Mouse (Mus musculus) midbrain, embryonic 14.5 days (tissue): ENCODE results near the gene Ring1. TPM values are rescaled to one million over a fixed set of nuclear protein-coding genes. Genes with fewer than 3 reads are reported as not detected.
"Not testable (repeated sequence)": the region's sequence is repeated elsewhere in the genome, so short reads cannot be mapped to it uniquely, and the experiment has no call there.

Experiments
- ATAC-seq: fragments of 200-750 bp; cut with Nextera tagmentation; 2 replicates; pipeline ENCODE4 v1.8.0; 2017; ENCODE audit warnings: moderate number of reproducible peaks, moderate library complexity; ENCODE audit not compliant: low FRiP score, low TSS enrichment
- DNase-seq: peaks from one replicate; pipeline ENCODE4 v3.0.0-alpha.2; 2015
- H3K27ac ChIP-seq: fragments of 300-500 bp; sonication (generic); replicated peaks from 2 replicates; pipeline ENCODE4 v1.5.1; 2014; ENCODE audit warnings: mild to moderate bottlenecking, low read depth, low read length, moderate library complexity
- H3K27me3 ChIP-seq: fragments of 300-500 bp; sonication (generic); 2 replicates; pipeline ENCODE4 v1.6.1; 2014; ENCODE audit warnings: low read length, control low read depth, mixed read lengths; ENCODE audit not compliant: control insufficient read depth, insufficient read depth
- H3K36me3 ChIP-seq: fragments of 300-500 bp; sonication (generic); 2 replicates; pipeline ENCODE4 v1.6.1; 2014; ENCODE audit warnings: low read length, control low read depth; ENCODE audit not compliant: control insufficient read depth, insufficient read depth
- H3K4me1 ChIP-seq: fragments of 300-500 bp; sonication (generic); 2 replicates; pipeline ENCODE4 v1.6.1; 2014; ENCODE audit warnings: mild to moderate bottlenecking, antibody characterized with exemption, low read length, control low read depth; ENCODE audit not compliant: control insufficient read depth, insufficient read depth
- H3K4me2 ChIP-seq: fragments of 300-500 bp; sonication (generic); 2 replicates; pipeline ENCODE4 v1.6.1; 2014; ENCODE audit warnings: mild to moderate bottlenecking, low read length, moderate library complexity
- H3K4me3 ChIP-seq: fragments of 300-500 bp; sonication (generic); replicated peaks from 2 replicates; pipeline ENCODE4 v1.5.1; 2014; ENCODE audit warnings: low read depth, low read length
- H3K9ac ChIP-seq: fragments of 300-500 bp; sonication (generic); replicated peaks from 2 replicates; pipeline ENCODE4 v1.6.1; 2014; ENCODE audit warnings: mild to moderate bottlenecking, low read length, moderate library complexity
- H3K9me3 ChIP-seq: fragments of 300-500 bp; sonication (generic); 2 replicates; pipeline ENCODE4 v1.6.1; 2016; ENCODE audit warnings: low read length, control low read depth, mixed read lengths; ENCODE audit not compliant: control insufficient read depth
- whole genome bisulfite sequencing: fragments of 180-500 bp; shearing (Covaris S2); extraction: QIAGEN DNeasy Blood & Tissue Kit; methylation state at CpG from one replicate; pipeline ENCODE4 v1.1.7; 2014; 5-methylcytosine and 5-hydroxymethylcytosine counted together
- polyA plus RNA-seq: library from polyadenylated mRNA; unstranded; fragments of >200 nt; fragmentation: Nextera tagmentation; extraction: Ambion mirVana; gene quantifications from 2 replicates; pipeline ENCODE4 v1.2.1, GENCODE M21; 2014

Ring1 gene
- polyA plus RNA-seq, 1 experiment from 2014 or later = 9.1 TPM

- H3K4me3 ChIP-seq = no peak overlapping the region
- WGBS = 88% methylated on average over 5 of the region's 5 CpGs
- no peaks in the 10 kb centered on the region for H3K36me3 ChIP-seq
- ATAC-seq (no peak), DNase-seq (no peak)
- no peak overlapping the region for H3K4me2 ChIP-seq
- no peak overlapping the region for H3K27ac ChIP-seq
- H3K4me1 ChIP-seq = no peaks in the 10 kb centered on the region
- H3K9ac ChIP-seq = no peak overlapping the region
- no peaks in the 10 kb centered on the region for H3K27me3 ChIP-seq
- H3K9me3 ChIP-seq = 0 out of 2 replicates have a peak, but pooled peaks cover 3% of the 10 kb centered on the region
Measured at GRCm38 (mm10) chr17:34010156-34010555, 14.3 kb downstream of the Ring1 start.

GRCm38 (mm10) chr17:34006570-34006969, 17.9 kb downstream of the Ring1 start:
- DNase-seq (no peak), ATAC-seq (no peak)
- no peak overlapping the region for H3K9ac ChIP-seq
- H3K9me3 ChIP-seq = no peaks in the 10 kb centered on the region
- 63% methylated on average over 2 of the region's 2 CpGs for WGBS
- H3K36me3 ChIP-seq = no peaks in the 10 kb centered on the region
- H3K27me3 ChIP-seq = no peaks in the 10 kb centered on the region
- H3K27ac ChIP-seq = no peak overlapping the region
- no peak overlapping the region for H3K4me3 ChIP-seq
- H3K4me2 ChIP-seq = no peak overlapping the region
- no peaks in the 10 kb centered on the region for H3K4me1 ChIP-seq

GRCm38 (mm10) chr17:34003426-34003825, 21.1 kb downstream of the Ring1 start:
- ATAC-seq = no peak
- peaks cover 5% of the 10 kb centered on the region; the same call in 1 of the 2 replicates for H3K4me1 ChIP-seq
- H3K27me3 ChIP-seq = peaks cover 19% of the 10 kb centered on the region; the same call in 1 of the 2 replicates
- H3K9me3 ChIP-seq = no peaks in the 10 kb centered on the region
- H3K4me3 ChIP-seq = no peak overlapping the region
- 5% methylated on average over 5 of the region's 5 CpGs for WGBS
- no peak overlapping the region for H3K4me2 ChIP-seq
- H3K9ac ChIP-seq = no peak overlapping the region
- DNase-seq = peak; percentile 75
- H3K27ac ChIP-seq = no peak overlapping the region
- no peaks in the 10 kb centered on the region for H3K36me3 ChIP-seq

GRCm38 (mm10) chr17:34000796-34001195, 23.7 kb downstream of the Ring1 start:
- ATAC-seq, H3K4me1 ChIP-seq, H3K4me2 ChIP-seq, H3K9me3 ChIP-seq, H3K27ac ChIP-seq, DNase-seq, H3K36me3 ChIP-seq, H3K9ac ChIP-seq: not testable (repeated sequence)
- Histone ChIP-seq H3K4me3 (peak overlapping the region; percentile 43; the same call in 1 of the 2 replicates), H3K27me3 (peaks cover 19% of the 10 kb centered on the region; the same call in 1 of the 2 replicates)
- WGBS = 57% methylated on average over 2 of the region's 2 CpGs

- Histone ChIP-seq H3K27me3 (peaks cover 19% of the 10 kb centered on the region; the same call in 1 of the 2 replicates), H3K4me3 (peak within 1 kb of the TSS; percentile 43), H3K4me1 (peaks cover 5% of the 10 kb centered on the region; the same call in 1 of the 2 replicates), H3K36me3 (no peaks in the 10 kb centered on the region), H3K9me3 (no peaks in the 10 kb centered on the region), H3K9ac (peak within 1 kb of the TSS; percentile 45; the same call in 1 of the 2 replicates), H3K27ac (no peak within 1 kb of the TSS), H3K4me2 (peak within 1 kb of the TSS; percentile 84)
- peak; percentile 73 for DNase-seq
- ATAC-seq = peak; percentile 57; the same call in 1 of the 2 replicates
- WGBS = under 1% methylated on average over 30 of the region's 30 CpGs
Measured at GRCm38 (mm10) chr17:34000150-34000537, 24.3 kb downstream of the Ring1 start, which contains the start of gene H2-K1. Gene H2-K1 (minus strand): TSS chr17:34000347.

- H3K4me1 ChIP-seq = peaks cover 5% of the 10 kb centered on the region; the same call in 1 of the 2 replicates
- H3K36me3 ChIP-seq = no peaks in the 10 kb centered on the region
- peak overlapping the region; percentile 45; the same call in 1 of the 2 replicates for H3K9ac ChIP-seq
- no peaks in the 10 kb centered on the region for H3K9me3 ChIP-seq
- ATAC-seq = 0 out of 2 replicates have a peak, but pooled peaks have one; percentile 6
- peak overlapping the region; percentile 43 for H3K4me3 ChIP-seq
- peak; percentile 39 for DNase-seq
- peak overlapping the region; percentile 84 for H3K4me2 ChIP-seq
- H3K27me3 ChIP-seq = peaks cover 19% of the 10 kb centered on the region; the same call in 1 of the 2 replicates
- H3K27ac ChIP-seq = no peak overlapping the region
- 2% methylated on average over 87 of the region's 87 CpGs for WGBS
Measured at GRCm38 (mm10) chr17:33999341-34000149, 24.9 kb downstream of the Ring1 start.

GRCm38 (mm10) chr17:33998697-33999096, 25.8 kb downstream of the Ring1 start:
- DNase-seq, H3K4me2 ChIP-seq, H3K9me3 ChIP-seq, H3K36me3 ChIP-seq, H3K4me1 ChIP-seq, H3K27ac ChIP-seq, H3K4me3 ChIP-seq, H3K9ac ChIP-seq, ATAC-seq: not testable (repeated sequence)
- H3K27me3 ChIP-seq = peaks cover 19% of the 10 kb centered on the region; the same call in 1 of the 2 replicates
- 74% methylated on average over 5 of the region's 5 CpGs for WGBS

GRCm38 (mm10) chr17:33997025-33997424, 27.5 kb downstream of the Ring1 start:
- not testable (repeated sequence) for H3K27ac ChIP-seq, H3K36me3 ChIP-seq, H3K9me3 ChIP-seq, H3K9ac ChIP-seq, H3K4me3 ChIP-seq, H3K4me1 ChIP-seq, ATAC-seq, DNase-seq, H3K4me2 ChIP-seq
- 90% methylated on average over 2 of the region's 2 CpGs for WGBS
- peaks cover 19% of the 10 kb centered on the region; the same call in 1 of the 2 replicates for H3K27me3 ChIP-seq
